Mouse (Mus musculus) liver, embryonic 14.5 days (tissue): ENCODE measurements around the gene Shbg. TPM values are rescaled to one million over a fixed set of nuclear protein-coding genes. Genes with fewer than 3 reads are reported as not detected.
A peak's percentile ranks its signal among the peaks of the same experiment; 100 is the strongest.

ENCODE experiments used
- ATAC-seq: fragments of 200-750 bp; cut with Nextera tagmentation; 2 replicates; pipeline ENCODE4 v1.8.0; 2017; ENCODE audit warnings: moderate number of reproducible peaks, mild to moderate bottlenecking, moderate library complexity; ENCODE audit not compliant: insufficient read depth
- DNase-seq, 3 experiments: peaks; one replicate each; pipeline ENCODE4 v3.0.0-alpha.2; 2012 to 2013; ENCODE audit warnings: low read depth in 3 of 3, low spot score in 3 of 3
- H3K27ac ChIP-seq: fragments of 300-500 bp; sonication (generic); 2 replicates; pipeline ENCODE4 v1.5.1; 2014; ENCODE audit warnings: moderate library complexity, mild to moderate bottlenecking, control low read depth, inconsistent platforms
- H3K27me3 ChIP-seq: fragments of 300-500 bp; sonication (generic); 2 replicates; pipeline ENCODE4 v1.6.1; 2014; ENCODE audit warnings: mild to moderate bottlenecking, low read length, moderate library complexity; ENCODE audit not compliant: control insufficient read depth, insufficient read depth
- H3K36me3 ChIP-seq: fragments of 300-500 bp; sonication (generic); replicated peaks from 2 replicates; pipeline ENCODE4 v1.6.1; 2014; ENCODE audit warnings: low read depth; ENCODE audit not compliant: control insufficient read depth, insufficient read depth
- H3K4me1 ChIP-seq, 2 experiments: fragments of 200-500 bp in 1 of 2; fragments of 300-500 bp in 1 of 2; sonication (generic) in 1 of 2; replicated peaks; 2 replicates each; pipeline ENCODE4 v1.6.1; 2012 to 2014; ENCODE audit warnings: antibody characterized with exemption in 1 of 2, inconsistent platforms in 1 of 2, low read length in 1 of 2; ENCODE audit not compliant: control insufficient read depth in 2 of 2, insufficient read depth in 2 of 2
- H3K4me2 ChIP-seq: fragments of 300-500 bp; sonication (generic); 2 replicates; pipeline ENCODE4 v1.6.1; 2014; ENCODE audit warnings: low read depth, mild to moderate bottlenecking, control low read depth, moderate library complexity
- H3K4me3 ChIP-seq, 2 experiments: fragments of 200-500 bp in 1 of 2; fragments of 300-500 bp in 1 of 2; sonication (generic) in 1 of 2; 2 replicates each; pipeline ENCODE4 v1.5.1; 2012 to 2014; ENCODE audit warnings: low read depth in 2 of 2, low read length in 2 of 2, mild to moderate bottlenecking in 2 of 2, control low read depth in 1 of 2, inconsistent platforms in 1 of 2, moderate library complexity in 1 of 2; ENCODE audit not compliant: insufficient read depth in 1 of 2
- H3K9ac ChIP-seq: fragments of 300-500 bp; sonication (generic); replicated peaks from 2 replicates; pipeline ENCODE4 v1.6.1; 2014; ENCODE audit warnings: mild to moderate bottlenecking, control low read depth, moderate library complexity
- H3K9me3 ChIP-seq: fragments of 300-500 bp; sonication (generic); 2 replicates; pipeline ENCODE4 v1.6.1; 2016; ENCODE audit warnings: low read length, mixed read lengths; ENCODE audit not compliant: control insufficient read depth
- CTCF ChIP-seq: IDR thresholded peaks from 2 replicates; pipeline ENCODE4 v1.5.1; 2016; ENCODE audit warnings: antibody characterized with exemption, low read depth, control low read depth
- EP300 ChIP-seq: IDR thresholded peaks from 2 replicates; pipeline ENCODE4 v1.6.1; 2016; ENCODE audit warnings: antibody characterized with exemption, low read depth
- WGBS: fragments of 180-500 bp; shearing (Covaris S2); extraction: QIAGEN DNeasy Blood & Tissue Kit; methylation state at CpG from one replicate; pipeline ENCODE4 v1.1.7; 2014; ENCODE audit not compliant: insufficient replicate concordance; 5-methylcytosine and 5-hydroxymethylcytosine counted together
- polyA plus RNA-seq, 2 experiments: library from polyadenylated mRNA; depleted of rRNA in 1 of 2; stranded (reverse) in 1 of 2; unstranded in 1 of 2; fragments of >200 nt; fragmentation: Nextera tagmentation in 1 of 2; extraction: Ambion mirVana in 1 of 2; gene quantifications; 2 replicates each; pipeline versions ENCODE4 v1.2.1 to v1.2.3; 2012 to 2014

Gene Shbg
- polyA plus RNA-seq, 2 experiments, result 21.4 to 28.4 TPM

GRCm38 (mm10) chr11:69604795-69605664 lies 12.7 kb downstream of the Shbg start:
- peak overlapping the region; percentile 69 to 71 for H3K4me3 ChIP-seq
- no peaks in the 10 kb centered on the region for H3K27me3 ChIP-seq
- H3K9me3 ChIP-seq, result no peaks in the 10 kb centered on the region
- H3K27ac ChIP-seq, result peak overlapping the region; percentile 83
- TF ChIP-seq CTCF (no peak), EP300 (no peak)
- no peak for DNase-seq
- H3K36me3 ChIP-seq, result peaks cover 9% of the 10 kb centered on the region
- H3K9ac ChIP-seq, result peak overlapping the region; percentile 86
- H3K4me2 ChIP-seq, result peak overlapping the region; percentile 98
- ATAC-seq, result peak; percentile 21
- H3K4me1 ChIP-seq, result peaks cover 53 to 71% of the 10 kb centered on the region in 2 experiments
- under 1% methylated on average over 68 of the region's 73 CpGs for WGBS

GRCm38 (mm10) chr11:69604347-69604746 lies 13.4 kb downstream of the Shbg start:
- peak overlapping the region; percentile 83 for H3K27ac ChIP-seq
- 51% methylated on average over 3 of the region's 3 CpGs for WGBS

GRCm38 (mm10) chr11:69603516-69603915 lies 14.2 kb downstream of the Shbg start:
- H3K27ac ChIP-seq, result no peak overlapping the region
- H3K4me1 ChIP-seq, result peaks cover 50 to 70% of the 10 kb centered on the region in 2 experiments
- WGBS, result 73% methylated on average over 8 of the region's 8 CpGs
- TF ChIP-seq CTCF (no peak), EP300 (no peak)
- H3K9ac ChIP-seq, result no peak overlapping the region; the same call in 1 of the 2 replicates
- peaks cover 9% of the 10 kb centered on the region for H3K36me3 ChIP-seq
- no peak for ATAC-seq
- peak overlapping the region; percentile 98 for H3K4me2 ChIP-seq
- no peak for DNase-seq
- no peaks in the 10 kb centered on the region for H3K27me3 ChIP-seq
- H3K4me3 ChIP-seq, result peak overlapping the region; percentile 69 to 71; a peak in 3 of 4 replicates
- no peaks in the 10 kb centered on the region for H3K9me3 ChIP-seq

More at GRCm38 (mm10) chr11:69604347-69604746, 13.4 kb downstream of the Shbg start:
- Histone ChIP-seq H3K36me3 (peaks cover 9% of the 10 kb centered on the region), H3K4me2 (peak overlapping the region; percentile 98), H3K27me3 (no peaks in the 10 kb centered on the region), H3K4me1 (peaks cover 53 to 75% of the 10 kb centered on the region in 2 experiments), H3K4me3 (peak overlapping the region; percentile 69 to 71), H3K9ac (peak overlapping the region; percentile 86), H3K9me3 (no peaks in the 10 kb centered on the region)
- no peak for TF ChIP-seq EP300
- no peak for TF ChIP-seq CTCF
- DNase-seq (no peak), ATAC-seq (no peak)

- Histone ChIP-seq H3K4me2 (no peak overlapping the region; the same call in 1 of the 2 replicates), H3K36me3 (peaks cover 9% of the 10 kb centered on the region), H3K27me3 (no peaks in the 10 kb centered on the region), H3K4me1 (peaks cover 42 to 59% of the 10 kb centered on the region in 2 experiments), H3K9me3 (no peaks in the 10 kb centered on the region), H3K9ac (no peak overlapping the region), H3K27ac (no peak overlapping the region; the same call in 1 of the 2 replicates), H3K4me3 (no peak overlapping the region)
- TF ChIP-seq CTCF, result no peak
- no peak for TF ChIP-seq EP300
- 30% methylated on average over 3 of the region's 3 CpGs for WGBS
- ATAC-seq (no peak), DNase-seq (no peak)
Measured at GRCm38 (mm10) chr11:69601768-69602167, 15.9 kb downstream of the Shbg start.

- TF ChIP-seq CTCF (no peak), EP300 (no peak)
- no peaks in the 10 kb centered on the region for H3K9me3 ChIP-seq
- peak overlapping the region; percentile 6 to 24; a peak in 1 of 4 replicates for H3K4me3 ChIP-seq
- ATAC-seq (no peak), DNase-seq (no peak)
- 29% methylated on average over 6 of the region's 6 CpGs for WGBS
- H3K36me3 ChIP-seq, result peaks cover 9% of the 10 kb centered on the region
- peaks cover 38 to 55% of the 10 kb centered on the region in 2 experiments for H3K4me1 ChIP-seq
- H3K27ac ChIP-seq, result peak overlapping the region; percentile 69
- H3K9ac ChIP-seq, result peak overlapping the region; percentile 53
- peak overlapping the region; percentile 61 for H3K4me2 ChIP-seq
- no peaks in the 10 kb centered on the region for H3K27me3 ChIP-seq
Measured at GRCm38 (mm10) chr11:69600098-69600497, 17.6 kb downstream of the Shbg start.
